Mouse (Mus musculus): ENCODE results near the gene Trio. TPM values are rescaled to one million over a fixed set of nuclear protein-coding genes. Genes with fewer than 3 reads are reported as not detected.

Gene Trio
- polyA plus RNA-seq, 1 experiment from 2014 or later, result 5.1 TPM

- WGBS (ENCODE audit: insufficient replicate concordance), result 77% methylated on average over 11 of the region's 11 CpGs
- H3K27me3 ChIP-seq (ENCODE audit: insufficient read depth, low read length), result no peaks in the 10 kb centered on the region
- H3K27ac ChIP-seq (ENCODE audit: low read depth), result no peak overlapping the region
- H3K9ac ChIP-seq (replicated peaks), result no peak overlapping the region
- H3K4me1 ChIP-seq (ENCODE audit: insufficient read depth), result peaks cover 12% of the 10 kb centered on the region
- ATAC-seq, result no peak
- no peak overlapping the region for H3K4me3 ChIP-seq (ENCODE audit: low read depth, low read length)
- no peak for DNase-seq
- H3K9me3 ChIP-seq (ENCODE audit: low read length), result no peaks in the 10 kb centered on the region
- no peaks in the 10 kb centered on the region for H3K36me3 ChIP-seq (replicated peaks; ENCODE audit: insufficient read depth, low read length)
- H3K4me2 ChIP-seq (ENCODE audit: low read depth, low read length), result no peak overlapping the region
- no peak for TF ChIP-seq CTCF (IDR thresholded peaks at IDR 0.05; ENCODE audit: low read depth)
Observed at GRCm38 (mm10) chr15:27942148-27942847, 83.3 kb downstream of the Trio start.

- WGBS (ENCODE audit: insufficient replicate concordance), result 74% methylated on average over 8 of the region's 8 CpGs
- DNase-seq (no peak), ATAC-seq (no peak)
- Histone ChIP-seq H3K9me3 (ENCODE audit: low read length) (no peaks in the 10 kb centered on the region), H3K4me2 (ENCODE audit: low read depth, low read length) (no peak overlapping the region), H3K36me3 (replicated peaks; ENCODE audit: insufficient read depth, low read length) (no peaks in the 10 kb centered on the region), H3K9ac (replicated peaks) (no peak overlapping the region), H3K4me1 (ENCODE audit: insufficient read depth) (peaks cover 15% of the 10 kb centered on the region), H3K4me3 (ENCODE audit: low read depth, low read length) (no peak overlapping the region), H3K27me3 (ENCODE audit: insufficient read depth, low read length) (no peaks in the 10 kb centered on the region), H3K27ac (ENCODE audit: low read depth) (no peak overlapping the region)
- TF ChIP-seq EP300 (IDR thresholded peaks at IDR 0.05; ENCODE audit: low read depth) (no peak), CTCF (IDR thresholded peaks at IDR 0.05; ENCODE audit: low read depth) (no peak)
Observed at GRCm38 (mm10) chr15:27941441-27941840, 84.2 kb downstream of the Trio start.

GRCm38 (mm10) chr15:27941020-27941419, 84.6 kb downstream of the Trio start:
- ATAC-seq (no peak), DNase-seq (no peak)
- no peaks in the 10 kb centered on the region for H3K36me3 ChIP-seq (replicated peaks; ENCODE audit: insufficient read depth, low read length)
- H3K27me3 ChIP-seq (ENCODE audit: insufficient read depth, low read length), result no peaks in the 10 kb centered on the region
- H3K4me2 ChIP-seq (ENCODE audit: low read depth, low read length), result no peak overlapping the region
- 30% methylated on average over 8 of the region's 8 CpGs for WGBS (ENCODE audit: insufficient replicate concordance)
- H3K9ac ChIP-seq (replicated peaks), result no peak overlapping the region
- TF ChIP-seq EP300 (IDR thresholded peaks at IDR 0.05; ENCODE audit: low read depth), result no peak
- no peak for TF ChIP-seq CTCF (IDR thresholded peaks at IDR 0.05; ENCODE audit: low read depth)
- H3K4me3 ChIP-seq (ENCODE audit: low read depth, low read length), result no peak overlapping the region
- no peaks in the 10 kb centered on the region for H3K9me3 ChIP-seq (ENCODE audit: low read length)
- peaks cover 15% of the 10 kb centered on the region for H3K4me1 ChIP-seq (ENCODE audit: insufficient read depth)
- no peak overlapping the region for H3K27ac ChIP-seq (ENCODE audit: low read depth)

GRCm38 (mm10) chr15:27940032-27940431, 85.6 kb downstream of the Trio start:
- H3K9me3 ChIP-seq (ENCODE audit: low read length), result no peaks in the 10 kb centered on the region
- H3K4me1 ChIP-seq (ENCODE audit: insufficient read depth), result peaks cover 15% of the 10 kb centered on the region
- no peak for DNase-seq
- no peaks in the 10 kb centered on the region for H3K36me3 ChIP-seq (replicated peaks; ENCODE audit: insufficient read depth, low read length)
- no peak overlapping the region for H3K9ac ChIP-seq (replicated peaks)
- no peak for TF ChIP-seq CTCF (IDR thresholded peaks at IDR 0.05; ENCODE audit: low read depth)
- no peak for TF ChIP-seq EP300 (IDR thresholded peaks at IDR 0.05; ENCODE audit: low read depth)
- no peaks in the 10 kb centered on the region for H3K27me3 ChIP-seq (ENCODE audit: insufficient read depth, low read length)
- no peak overlapping the region for H3K4me3 ChIP-seq (ENCODE audit: low read depth, low read length)
- no peak overlapping the region for H3K4me2 ChIP-seq (ENCODE audit: low read depth, low read length)
- ATAC-seq, result no peak
- no peak overlapping the region for H3K27ac ChIP-seq (ENCODE audit: low read depth)
- WGBS (ENCODE audit: insufficient replicate concordance), result 64% methylated on average over 4 of the region's 4 CpGs

GRCm38 (mm10) chr15:27938886-27939285, 86.8 kb downstream of the Trio start:
- ATAC-seq (no peak), DNase-seq (no peak)
- TF ChIP-seq EP300 (IDR thresholded peaks at IDR 0.05; ENCODE audit: low read depth) (no peak), CTCF (IDR thresholded peaks at IDR 0.05; ENCODE audit: low read depth) (no peak)
- H3K9ac ChIP-seq (replicated peaks), result no peak overlapping the region
- H3K27ac ChIP-seq (ENCODE audit: low read depth), result no peak overlapping the region
- 67% methylated on average over 6 of the region's 6 CpGs for WGBS (ENCODE audit: insufficient replicate concordance)
- peaks cover 15% of the 10 kb centered on the region for H3K4me1 ChIP-seq (ENCODE audit: insufficient read depth)
- no peaks in the 10 kb centered on the region for H3K27me3 ChIP-seq (ENCODE audit: insufficient read depth, low read length)
- no peak overlapping the region for H3K4me3 ChIP-seq (ENCODE audit: low read depth, low read length)
- H3K4me2 ChIP-seq (ENCODE audit: low read depth, low read length), result no peak overlapping the region
- H3K9me3 ChIP-seq (ENCODE audit: low read length), result no peaks in the 10 kb centered on the region
- no peaks in the 10 kb centered on the region for H3K36me3 ChIP-seq (replicated peaks; ENCODE audit: insufficient read depth, low read length)

GRCm38 (mm10) chr15:27937861-27938833, 87.5 kb downstream of the Trio start:
- no peak overlapping the region; the same call in 1 of the 2 replicates for H3K4me3 ChIP-seq (ENCODE audit: low read depth, low read length)
- no peak overlapping the region for H3K9ac ChIP-seq (replicated peaks)
- H3K4me2 ChIP-seq (ENCODE audit: low read depth, low read length), result peak overlapping the region; percentile 37
- no peak for TF ChIP-seq EP300 (IDR thresholded peaks at IDR 0.05; ENCODE audit: low read depth)
- TF ChIP-seq CTCF (IDR thresholded peaks at IDR 0.05; ENCODE audit: low read depth), result no peak
- H3K9me3 ChIP-seq (ENCODE audit: low read length), result no peaks in the 10 kb centered on the region
- ATAC-seq, result peak; percentile 55
- H3K4me1 ChIP-seq (ENCODE audit: insufficient read depth), result peaks cover 15% of the 10 kb centered on the region
- WGBS (ENCODE audit: insufficient replicate concordance), result 38% methylated on average over 24 of the region's 24 CpGs
- H3K27ac ChIP-seq (ENCODE audit: low read depth), result peak overlapping the region; percentile 18; the same call in 1 of the 2 replicates
- no peaks in the 10 kb centered on the region for H3K36me3 ChIP-seq (replicated peaks; ENCODE audit: insufficient read depth, low read length)
- no peaks in the 10 kb centered on the region for H3K27me3 ChIP-seq (ENCODE audit: insufficient read depth, low read length)
- DNase-seq, result no peak

All from liver, postnatal 0 days (tissue).